Mouse (Mus musculus): Measurements from ENCODE around the gene Hapln4. TPM values are rescaled to one million over a fixed set of nuclear protein-coding genes. Genes with fewer than 3 reads are reported as not detected.
A peak's percentile ranks its signal among the peaks of the same experiment; 100 is the strongest.

Gene Hapln4
- polyA plus RNA-seq, 1 experiment from 2014 or later: 0.23 TPM

GRCm38 (mm10) chr8:70128435-70128834, 45.2 kb downstream of the Hapln4 start:
- 87% methylated on average over 3 of the region's 3 CpGs for WGBS
- Histone ChIP-seq H3K4me3 (no peak overlapping the region), H3K4me2 (replicated peaks) (no peak overlapping the region), H3K27me3 (peaks cover 13% of the 10 kb centered on the region; the same call in 1 of the 2 replicates), H3K9me3 (no peaks in the 10 kb centered on the region), H3K27ac (replicated peaks) (no peak overlapping the region), H3K9ac (replicated peaks) (no peak overlapping the region), H3K4me1 (peaks cover 12% of the 10 kb centered on the region), H3K36me3 (peaks cover 13% of the 10 kb centered on the region; the same call in 1 of the 2 replicates)
- no peak for ATAC-seq (ENCODE audit: low FRiP score, low read depth)

GRCm38 (mm10) chr8:70129309-70129952, 46.2 kb downstream of the Hapln4 start:
- Histone ChIP-seq H3K27ac (replicated peaks) (no peak overlapping the region), H3K9ac (replicated peaks) (no peak overlapping the region), H3K4me1 (peaks cover 12% of the 10 kb centered on the region), H3K9me3 (no peaks in the 10 kb centered on the region), H3K27me3 (peaks cover 7% of the 10 kb centered on the region; the same call in 1 of the 2 replicates), H3K4me2 (replicated peaks) (no peak overlapping the region), H3K4me3 (no peak overlapping the region), H3K36me3 (peaks cover 22% of the 10 kb centered on the region)
- ATAC-seq (ENCODE audit: low FRiP score, low read depth): no peak
- WGBS: 69% methylated on average over 9 of the region's 9 CpGs

GRCm38 (mm10) chr8:70130066-70130465, 46.8 kb downstream of the Hapln4 start:
- H3K9me3 ChIP-seq: no peaks in the 10 kb centered on the region
- WGBS: 82% methylated on average over 3 of the region's 3 CpGs

GRCm38 (mm10) chr8:70131166-70131883, 48.1 kb downstream of the Hapln4 start, which contains the start of gene Nr2c2ap:
Nr2c2ap (plus strand) TSS chr8:70131333.
- H3K9ac ChIP-seq (replicated peaks): peak within 1 kb of the TSS; percentile 66
- peak within 1 kb of the TSS; percentile 86 for H3K4me2 ChIP-seq (replicated peaks)
- peaks cover 41% of the 10 kb centered on the region for H3K36me3 ChIP-seq
- H3K9me3 ChIP-seq: no peaks in the 10 kb centered on the region
- H3K4me3 ChIP-seq: peak within 1 kb of the TSS; percentile 74
- no peaks in the 10 kb centered on the region for H3K27me3 ChIP-seq
- ATAC-seq (ENCODE audit: low FRiP score, low read depth): peak; percentile 84
- H3K27ac ChIP-seq (replicated peaks): 0 out of 2 replicates have a peak within 1 kb of the TSS, but pooled peaks have one; percentile 35
- WGBS: 2% methylated on average over 37 of the region's 37 CpGs
- H3K4me1 ChIP-seq: peaks cover 12% of the 10 kb centered on the region

More at GRCm38 (mm10) chr8:70130066-70130465, 46.8 kb downstream of the Hapln4 start:
- peaks cover 28% of the 10 kb centered on the region for H3K36me3 ChIP-seq
- H3K4me3 ChIP-seq: no peak overlapping the region
- peaks cover 1% of the 10 kb centered on the region; the same call in 1 of the 2 replicates for H3K27me3 ChIP-seq
- H3K9ac ChIP-seq (replicated peaks): no peak overlapping the region
- no peak overlapping the region for H3K4me2 ChIP-seq (replicated peaks)
- H3K27ac ChIP-seq (replicated peaks): no peak overlapping the region
- no peak for ATAC-seq (ENCODE audit: low FRiP score, low read depth)
- H3K4me1 ChIP-seq: peaks cover 12% of the 10 kb centered on the region

GRCm38 (mm10) chr8:70134086-70134485, 50.8 kb downstream of the Hapln4 start:
- 83% methylated on average over 5 of the region's 5 CpGs for WGBS
- Histone ChIP-seq H3K27me3 (no peaks in the 10 kb centered on the region), H3K4me3 (no peak overlapping the region), H3K9ac (replicated peaks) (no peak overlapping the region), H3K27ac (replicated peaks) (no peak overlapping the region), H3K36me3 (peaks cover 45% of the 10 kb centered on the region), H3K9me3 (no peaks in the 10 kb centered on the region), H3K4me2 (replicated peaks) (no peak overlapping the region), H3K4me1 (peaks cover 23% of the 10 kb centered on the region)
- ATAC-seq (ENCODE audit: low FRiP score, low read depth): no peak

- H3K36me3 ChIP-seq: peaks cover 45% of the 10 kb centered on the region
- no peak overlapping the region for H3K4me2 ChIP-seq (replicated peaks)
- ATAC-seq (ENCODE audit: low FRiP score, low read depth): no peak
- H3K27me3 ChIP-seq: no peaks in the 10 kb centered on the region
- peaks cover 23% of the 10 kb centered on the region for H3K4me1 ChIP-seq
- no peaks in the 10 kb centered on the region for H3K9me3 ChIP-seq
- no peak overlapping the region for H3K27ac ChIP-seq (replicated peaks)
- 88% methylated on average over 9 of the region's 9 CpGs for whole genome bisulfite sequencing
- H3K9ac ChIP-seq (replicated peaks): no peak overlapping the region
- no peak overlapping the region for H3K4me3 ChIP-seq
Observed at GRCm38 (mm10) chr8:70134931-70135330, 51.7 kb downstream of the Hapln4 start.

GRCm38 (mm10) chr8:70136591-70136990, 53.3 kb downstream of the Hapln4 start:
- Histone ChIP-seq H3K4me2 (replicated peaks) (no peak overlapping the region), H3K36me3 (peaks cover 45% of the 10 kb centered on the region), H3K4me3 (no peak overlapping the region), H3K27me3 (no peaks in the 10 kb centered on the region), H3K4me1 (peaks cover 28% of the 10 kb centered on the region), H3K27ac (replicated peaks) (no peak overlapping the region), H3K9me3 (no peaks in the 10 kb centered on the region), H3K9ac (replicated peaks) (no peak overlapping the region)
- no peak for ATAC-seq (ENCODE audit: low FRiP score, low read depth)
- WGBS: 85% methylated on average over 4 of the region's 4 CpGs

GRCm38 (mm10) chr8:70137890-70138289, 54.6 kb downstream of the Hapln4 start:
- H3K27me3 ChIP-seq: no peaks in the 10 kb centered on the region
- H3K4me1 ChIP-seq: peaks cover 22% of the 10 kb centered on the region
- peaks cover 46% of the 10 kb centered on the region for H3K36me3 ChIP-seq
- peak overlapping the region; percentile 66; the same call in 1 of the 2 replicates for H3K4me3 ChIP-seq
- peak overlapping the region; percentile 85 for H3K4me2 ChIP-seq (replicated peaks)
- H3K9me3 ChIP-seq: no peaks in the 10 kb centered on the region
- H3K9ac ChIP-seq (replicated peaks): peak overlapping the region; percentile 56; the same call in 1 of the 2 replicates
- no peak for ATAC-seq (ENCODE audit: low FRiP score, low read depth)
- WGBS: 84% methylated on average over 4 of the region's 4 CpGs
- H3K27ac ChIP-seq (replicated peaks): no peak overlapping the region

- WGBS: under 1% methylated on average over 46 of the region's 46 CpGs
- Histone ChIP-seq H3K27me3 (no peaks in the 10 kb centered on the region), H3K36me3 (peaks cover 48% of the 10 kb centered on the region)
Observed at GRCm38 (mm10) chr8:70139026-70139857, 56.0 kb downstream of the Hapln4 start, which contains the start of the genes Rfxank, Borcs8 and Mef2b. Rfxank (minus strand) TSS chr8:70139154. Borcs8 (plus strand) TSS chr8:70139499. Mef2b (plus strand) TSS chr8:70139711.

GRCm38 (mm10) chr8:70139981-70140380, 56.7 kb downstream of the Hapln4 start:
- H3K4me2 ChIP-seq (replicated peaks): peak overlapping the region; percentile 85
- H3K36me3 ChIP-seq: peaks cover 48% of the 10 kb centered on the region
- H3K4me1 ChIP-seq: peaks cover 22% of the 10 kb centered on the region
- H3K4me3 ChIP-seq: peak overlapping the region; percentile 66
- ATAC-seq (ENCODE audit: low FRiP score, low read depth): no peak
- no peaks in the 10 kb centered on the region for H3K27me3 ChIP-seq
- WGBS: 15% methylated on average over 9 of the region's 9 CpGs
- H3K9ac ChIP-seq (replicated peaks): peak overlapping the region; percentile 82
- no peaks in the 10 kb centered on the region for H3K9me3 ChIP-seq
- H3K27ac ChIP-seq (replicated peaks): peak overlapping the region; percentile 74

More at GRCm38 (mm10) chr8:70139026-70139857, 56.0 kb downstream of the Hapln4 start, which contains the start of the genes Rfxank, Borcs8 and Mef2b:
- Histone ChIP-seq H3K4me3 (peak within 1 kb of the TSS; percentile 66), H3K4me2 (replicated peaks) (peak within 1 kb of the TSS; percentile 85), H3K9ac (replicated peaks) (peak within 1 kb of the TSS; percentile 82), H3K4me1 (peaks cover 22% of the 10 kb centered on the region), H3K27ac (replicated peaks) (peak within 1 kb of the TSS; percentile 74), H3K9me3 (no peaks in the 10 kb centered on the region)
- ATAC-seq (ENCODE audit: low FRiP score, low read depth): peak; percentile 99

All from midbrain, embryonic 12.5 days (tissue).